Mouse (Mus musculus) heart, adult 8-10 months (tissue): Measurements from ENCODE around the gene Arhgef2. TPM values are rescaled to one million over a fixed set of nuclear protein-coding genes. Genes with fewer than 3 reads are reported as not detected.
A peak's percentile ranks its signal among the peaks of the same experiment; 100 is the strongest.
"Not testable (repeated sequence)": the region's sequence is repeated elsewhere in the genome, so short reads cannot be mapped to it uniquely, and the experiment has no call there.

Source experiments
- DNase-seq: peaks from one replicate; pipeline ENCODE4 v3.0.0; 2022; ENCODE audit warnings: low spot score
- total RNA-seq, 4 experiments: library from RNA; stranded (reverse); gene quantifications; 2 replicates each; pipeline ENCODE4 v1.2.4; 2022

The Arhgef2 gene
- total RNA-seq = 10 to 100 TPM; 38.8 to 45.9 (median 41.4) TPM

GRCm38 (mm10) chr3:88605666-88606065 is at the start of gene Arhgef2:
Gene Arhgef2 (plus strand): TSS chr3:88605966.
- DNase-seq = not testable (repeated sequence)

- DNase-seq = no peak
Observed at GRCm38 (mm10) chr3:88556616-88557015, 49.1 kb upstream of the Arhgef2 start.

- no peak for DNase-seq
Observed at GRCm38 (mm10) chr3:88559596-88559995, 46.2 kb upstream of the Arhgef2 start.

- no peak for DNase-seq
Observed at GRCm38 (mm10) chr3:88561989-88562388, 43.8 kb upstream of the Arhgef2 start.

GRCm38 (mm10) chr3:88563442-88563841 is 42.3 kb upstream of the Arhgef2 start:
- DNase-seq = no peak

GRCm38 (mm10) chr3:88563966-88564365 is 41.8 kb upstream of the Arhgef2 start:
- no peak for DNase-seq

GRCm38 (mm10) chr3:88566116-88566515 is 39.6 kb upstream of the Arhgef2 start:
- DNase-seq = no peak

GRCm38 (mm10) chr3:88566536-88567061 is 39.2 kb upstream of the Arhgef2 start:
- no peak for DNase-seq

- no peak for DNase-seq
Observed at GRCm38 (mm10) chr3:88567892-88568291, 37.9 kb upstream of the Arhgef2 start.

- DNase-seq = no peak
Observed at GRCm38 (mm10) chr3:88568615-88569014, 37.2 kb upstream of the Arhgef2 start.

GRCm38 (mm10) chr3:88569093-88569492 is 36.7 kb upstream of the Arhgef2 start:
- DNase-seq = no peak

- DNase-seq = no peak
Observed at GRCm38 (mm10) chr3:88569694-88570093, 36.1 kb upstream of the Arhgef2 start.

GRCm38 (mm10) chr3:88570341-88570740 is 35.4 kb upstream of the Arhgef2 start:
- no peak for DNase-seq

GRCm38 (mm10) chr3:88571856-88572255 is 33.9 kb upstream of the Arhgef2 start:
- no peak for DNase-seq

GRCm38 (mm10) chr3:88572835-88573234 is 32.9 kb upstream of the Arhgef2 start:
- DNase-seq = no peak

- DNase-seq = no peak
Observed at GRCm38 (mm10) chr3:88573810-88574209, 32.0 kb upstream of the Arhgef2 start.

- DNase-seq = no peak
Observed at GRCm38 (mm10) chr3:88575540-88575939, 30.2 kb upstream of the Arhgef2 start, which contains the start of gene Ssr2. Gene Ssr2 (plus strand): TSS chr3:88575876.

- DNase-seq = not testable (repeated sequence)
Observed at GRCm38 (mm10) chr3:88577846-88578245, 27.9 kb upstream of the Arhgef2 start.

GRCm38 (mm10) chr3:88578498-88579424 is 27.0 kb upstream of the Arhgef2 start:
- DNase-seq = no peak

- DNase-seq = peak; percentile 87
Observed at GRCm38 (mm10) chr3:88579454-88580117, 26.2 kb upstream of the Arhgef2 start.

- no peak for DNase-seq
Observed at GRCm38 (mm10) chr3:88585769-88586168, 20.0 kb upstream of the Arhgef2 start.

GRCm38 (mm10) chr3:88586640-88587039 is 19.1 kb upstream of the Arhgef2 start:
- no peak for DNase-seq
